Mouse (Mus musculus) forebrain, embryonic 12.5 days (tissue): ENCODE measurements around the gene Ppard. TPM values are rescaled to one million over a fixed set of nuclear protein-coding genes. Genes with fewer than 3 reads are reported as not detected.

Source experiments
- ATAC-seq: fragments of 200-750 bp; cut with Nextera tagmentation; 2 replicates; pipeline ENCODE4 v1.8.0; 2017; ENCODE audit warnings: moderate TSS enrichment; ENCODE audit not compliant: low FRiP score
- H3K27ac ChIP-seq: fragments of 300-500 bp; sonication (generic); 2 replicates; pipeline ENCODE4 v1.5.1; 2016; ENCODE audit warnings: mild to moderate bottlenecking
- H3K27me3 ChIP-seq: fragments of 300-500 bp; sonication (generic); 2 replicates; pipeline ENCODE4 v1.6.1; 2016; ENCODE audit warnings: mild to moderate bottlenecking
- H3K36me3 ChIP-seq: fragments of 300-500 bp; sonication (generic); replicated peaks from 2 replicates; pipeline ENCODE4 v1.6.1; 2016; ENCODE audit warnings: mild to moderate bottlenecking
- H3K4me1 ChIP-seq: fragments of 300-500 bp; sonication (generic); 2 replicates; pipeline ENCODE4 v1.6.1; 2016
- H3K4me2 ChIP-seq: fragments of 300-500 bp; sonication (generic); 2 replicates; pipeline ENCODE4 v1.6.1; 2016; ENCODE audit warnings: mild to moderate bottlenecking, moderate library complexity
- H3K4me3 ChIP-seq: fragments of 300-500 bp; sonication (generic); replicated peaks from 2 replicates; pipeline ENCODE4 v1.5.1; 2016; ENCODE audit warnings: mild to moderate bottlenecking
- H3K9ac ChIP-seq: fragments of 300-500 bp; sonication (generic); 2 replicates; pipeline ENCODE4 v1.6.1; 2016; ENCODE audit warnings: mild to moderate bottlenecking
- H3K9me3 ChIP-seq: fragments of 300-500 bp; sonication (generic); 2 replicates; pipeline ENCODE4 v1.6.1; 2016
- WGBS: fragments of 180-500 bp; shearing (Covaris S2); methylation state at CpG from one replicate; pipeline ENCODE4 v1.1.7; 2016; 5-methylcytosine and 5-hydroxymethylcytosine counted together
- polyA plus RNA-seq: library from polyadenylated mRNA; unstranded; fragments of >200 nt; fragmentation: Nextera tagmentation; extraction: Ambion mirVana; gene quantifications from 2 replicates; pipeline ENCODE4 v1.2.1, GENCODE M21; 2016

The Ppard gene
- polyA plus RNA-seq, 1 experiment from 2014 or later: 1.6 TPM

DNA sequence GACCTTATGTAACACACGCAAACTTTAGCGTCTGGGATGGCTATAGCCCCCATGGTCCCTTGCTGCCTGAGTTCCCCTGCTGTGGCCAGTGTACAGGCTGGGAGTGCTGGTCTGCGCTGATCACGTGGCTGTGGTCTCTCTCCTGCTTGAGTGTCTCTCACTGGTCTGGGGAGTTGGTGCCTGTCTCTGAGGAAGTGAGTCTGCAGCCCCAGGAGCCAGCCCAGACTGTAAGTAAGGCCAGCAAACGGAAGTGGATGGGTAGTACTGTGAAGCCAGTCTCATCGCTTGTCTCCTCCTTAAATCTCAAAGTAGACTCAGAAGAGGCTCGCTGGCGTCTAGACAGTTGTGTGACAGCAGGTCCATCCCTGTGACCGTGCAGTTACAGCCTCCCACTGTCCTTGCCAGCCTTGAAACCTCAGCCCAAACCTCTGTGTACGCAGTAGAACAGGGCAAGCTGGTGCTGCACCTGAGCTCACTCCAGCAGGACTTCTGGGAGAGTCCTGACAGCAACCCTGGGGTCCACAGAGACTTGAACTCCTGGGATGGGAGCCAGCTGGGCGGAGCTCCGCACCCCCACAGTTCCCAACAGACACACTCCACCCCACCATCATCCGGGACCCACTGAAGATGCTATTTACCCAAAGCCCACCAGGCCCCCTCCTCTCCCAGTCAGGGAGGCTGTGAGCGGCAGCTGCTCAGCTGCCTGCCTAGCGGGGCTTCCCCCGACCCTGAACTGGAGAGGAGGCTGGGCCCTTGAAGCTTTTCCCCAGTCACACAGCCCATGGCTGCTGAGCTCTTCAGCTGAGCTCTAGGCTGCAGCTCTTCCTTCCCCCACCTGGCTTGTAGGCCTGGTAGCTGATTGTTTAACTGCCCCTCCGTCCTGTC lies 62.2 kb downstream of the Ppard start:
- Histone ChIP-seq H3K4me1 (peaks cover 11% of the 10 kb centered on the region), H3K36me3 (peaks cover 4% of the 10 kb centered on the region; the same call in 1 of the 2 replicates), H3K27me3 (no peaks in the 10 kb centered on the region), H3K27ac (peak overlapping the region; percentile 44; the same call in 1 of the 2 replicates), H3K4me3 (no peak overlapping the region), H3K9me3 (no peaks in the 10 kb centered on the region), H3K4me2 (no peak overlapping the region), H3K9ac (no peak overlapping the region)
- ATAC-seq: 0 out of 2 replicates have a peak, but pooled peaks have one; percentile 39
- WGBS: 77% methylated on average over 17 of the region's 17 CpGs

DNA sequence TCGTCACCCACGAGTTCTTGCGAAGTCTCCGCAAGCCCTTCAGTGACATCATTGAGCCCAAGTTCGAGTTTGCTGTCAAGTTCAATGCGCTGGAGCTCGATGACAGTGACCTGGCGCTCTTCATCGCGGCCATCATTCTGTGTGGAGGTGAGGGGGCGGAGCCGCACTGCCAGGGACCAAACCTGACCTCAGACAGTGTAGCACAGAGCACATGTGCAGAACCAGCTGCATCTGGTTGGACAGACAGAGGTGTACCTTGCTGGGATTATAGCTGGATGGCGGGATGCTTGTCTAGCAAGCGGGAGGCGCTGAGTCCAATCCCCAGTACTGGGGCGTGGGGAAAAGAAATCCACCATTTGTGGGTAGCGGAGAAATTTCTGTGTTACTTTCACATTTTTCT lies 66.4 kb downstream of the Ppard start:
- H3K9me3 ChIP-seq: no peaks in the 10 kb centered on the region
- H3K9ac ChIP-seq: no peak overlapping the region
- H3K36me3 ChIP-seq: peaks cover 4% of the 10 kb centered on the region; the same call in 1 of the 2 replicates
- WGBS: 95% methylated on average over 17 of the region's 17 CpGs
- no peaks in the 10 kb centered on the region for H3K27me3 ChIP-seq
- no peak for ATAC-seq
- H3K27ac ChIP-seq: no peak overlapping the region
- no peak overlapping the region for H3K4me3 ChIP-seq
- H3K4me1 ChIP-seq: peaks cover 15% of the 10 kb centered on the region
- H3K4me2 ChIP-seq: no peak overlapping the region

DNA sequence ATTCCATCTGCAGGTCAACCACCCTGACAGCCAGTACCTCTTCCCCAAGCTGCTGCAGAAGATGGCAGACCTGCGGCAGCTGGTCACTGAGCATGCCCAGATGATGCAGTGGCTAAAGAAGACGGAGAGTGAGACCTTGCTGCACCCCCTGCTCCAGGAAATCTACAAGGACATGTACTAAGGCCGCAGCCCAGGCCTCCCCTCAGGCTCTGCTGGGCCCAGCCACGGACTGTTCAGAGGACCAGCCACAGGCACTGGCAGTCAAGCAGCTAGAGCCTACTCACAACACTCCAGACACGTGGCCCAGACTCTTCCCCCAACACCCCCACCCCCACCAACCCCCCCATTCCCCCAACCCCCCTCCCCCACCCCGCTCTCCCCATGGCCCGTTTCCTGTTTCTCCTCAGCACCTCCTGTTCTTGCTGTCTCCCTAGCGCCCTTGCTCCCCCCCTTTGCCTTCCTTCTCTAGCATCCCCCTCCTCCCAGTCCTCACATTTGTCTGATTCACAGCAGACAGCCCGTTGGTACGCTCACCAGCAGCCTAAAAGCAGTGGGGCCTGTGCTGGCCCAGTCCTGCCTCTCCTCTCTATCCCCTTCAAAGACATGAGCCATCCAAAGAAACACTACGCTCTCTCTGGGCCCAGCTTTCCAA lies 67.3 kb downstream of the Ppard start:
- no peak overlapping the region for H3K4me3 ChIP-seq
- no peak overlapping the region for H3K9ac ChIP-seq
- peaks cover 13% of the 10 kb centered on the region for H3K4me1 ChIP-seq

DNA sequence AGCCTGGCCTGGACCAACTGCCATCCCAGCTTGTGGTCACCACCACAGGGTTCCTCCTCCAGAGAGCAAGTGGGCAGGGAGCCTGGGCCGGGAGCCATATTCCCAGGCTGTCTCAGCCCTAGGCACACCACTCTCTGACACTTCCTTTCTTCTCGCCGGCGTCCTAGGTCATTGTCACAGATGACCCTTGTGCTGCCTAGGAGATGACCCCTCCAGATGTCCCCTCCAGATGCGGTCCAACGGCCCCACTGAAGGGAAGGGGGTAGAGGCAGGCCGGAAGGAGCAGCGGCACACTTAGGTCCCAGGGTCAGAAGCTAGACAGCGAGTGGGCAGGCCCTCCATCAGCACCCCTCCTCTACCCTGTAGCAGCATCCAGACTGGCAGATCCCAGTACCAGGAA lies 67.8 kb downstream of the Ppard start:
- peak overlapping the region; percentile 61; the same call in 1 of the 2 replicates for H3K27ac ChIP-seq
- no peaks in the 10 kb centered on the region for H3K27me3 ChIP-seq
- peaks cover 4% of the 10 kb centered on the region; the same call in 1 of the 2 replicates for H3K36me3 ChIP-seq
- 76% methylated on average over 9 of the region's 9 CpGs for WGBS
- H3K9me3 ChIP-seq: no peaks in the 10 kb centered on the region
- no peak overlapping the region for H3K9ac ChIP-seq
- peaks cover 8% of the 10 kb centered on the region; the same call in 1 of the 2 replicates for H3K4me1 ChIP-seq
- H3K4me2 ChIP-seq: no peak overlapping the region
- no peak overlapping the region for H3K4me3 ChIP-seq
- no peak for ATAC-seq

More for the DNA sequence above, 67.3 kb downstream of the Ppard start:
- Histone ChIP-seq H3K27ac (peak overlapping the region; percentile 61; the same call in 1 of the 2 replicates), H3K27me3 (no peaks in the 10 kb centered on the region), H3K4me2 (no peak overlapping the region), H3K9me3 (no peaks in the 10 kb centered on the region), H3K36me3 (peaks cover 4% of the 10 kb centered on the region; the same call in 1 of the 2 replicates)
- ATAC-seq: no peak
- WGBS: 63% methylated on average over 11 of the region's 11 CpGs

DNA sequence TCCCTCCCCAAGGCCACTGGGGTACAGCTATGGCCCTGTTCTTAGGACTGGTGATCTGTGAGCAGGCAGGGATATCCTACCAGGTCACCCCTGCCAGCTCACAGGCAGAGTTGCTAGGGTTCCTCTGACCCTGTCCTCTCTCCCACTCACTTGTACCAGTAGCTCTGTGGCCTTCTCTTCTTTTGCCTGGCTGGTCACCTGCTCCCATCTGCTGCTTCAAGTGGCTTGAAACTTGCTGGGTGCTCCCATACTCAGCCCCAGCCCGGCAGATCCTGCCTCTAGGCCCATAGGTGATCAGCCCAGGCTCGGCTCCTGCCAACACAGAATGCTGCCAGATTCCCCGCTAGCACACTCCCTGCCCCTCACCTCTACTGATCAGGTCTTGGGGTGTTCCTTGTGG lies 68.3 kb downstream of the Ppard start:
- Histone ChIP-seq H3K4me3 (no peak overlapping the region), H3K9ac (no peak overlapping the region), H3K27me3 (no peaks in the 10 kb centered on the region), H3K27ac (no peak overlapping the region), H3K36me3 (peaks cover 4% of the 10 kb centered on the region; the same call in 1 of the 2 replicates), H3K4me1 (peaks cover 6% of the 10 kb centered on the region; the same call in 1 of the 2 replicates), H3K4me2 (no peak overlapping the region), H3K9me3 (no peaks in the 10 kb centered on the region)
- ATAC-seq: no peak
- WGBS: 74% methylated on average over 3 of the region's 3 CpGs

DNA sequence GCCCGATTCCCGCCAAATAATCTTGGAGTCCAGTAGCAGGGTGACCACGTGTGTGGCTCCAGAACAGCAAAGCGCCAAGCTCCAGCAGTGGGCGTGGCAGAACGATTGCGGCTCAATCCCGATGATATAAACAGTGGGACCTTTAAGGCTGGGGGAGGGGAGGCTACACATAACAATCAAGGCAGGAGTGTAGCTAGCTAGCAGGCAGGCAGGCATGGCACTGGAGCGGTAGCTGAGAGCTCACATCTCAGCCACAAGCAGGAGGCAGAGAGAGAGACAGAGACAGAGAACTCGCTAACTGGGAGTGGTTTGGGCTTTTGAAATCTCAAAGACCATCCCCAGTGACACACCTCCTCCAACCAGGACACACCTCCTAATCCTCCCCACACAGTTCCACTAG lies 72.7 kb downstream of the Ppard start:
- no peak for ATAC-seq
- Histone ChIP-seq H3K27ac (no peak overlapping the region), H3K4me2 (no peak overlapping the region), H3K27me3 (peaks cover 5% of the 10 kb centered on the region; the same call in 1 of the 2 replicates), H3K9me3 (no peaks in the 10 kb centered on the region), H3K4me1 (peaks cover 7% of the 10 kb centered on the region), H3K9ac (no peak overlapping the region), H3K4me3 (no peak overlapping the region), H3K36me3 (no peaks in the 10 kb centered on the region)
- WGBS: 61% methylated on average over 10 of the region's 10 CpGs

DNA sequence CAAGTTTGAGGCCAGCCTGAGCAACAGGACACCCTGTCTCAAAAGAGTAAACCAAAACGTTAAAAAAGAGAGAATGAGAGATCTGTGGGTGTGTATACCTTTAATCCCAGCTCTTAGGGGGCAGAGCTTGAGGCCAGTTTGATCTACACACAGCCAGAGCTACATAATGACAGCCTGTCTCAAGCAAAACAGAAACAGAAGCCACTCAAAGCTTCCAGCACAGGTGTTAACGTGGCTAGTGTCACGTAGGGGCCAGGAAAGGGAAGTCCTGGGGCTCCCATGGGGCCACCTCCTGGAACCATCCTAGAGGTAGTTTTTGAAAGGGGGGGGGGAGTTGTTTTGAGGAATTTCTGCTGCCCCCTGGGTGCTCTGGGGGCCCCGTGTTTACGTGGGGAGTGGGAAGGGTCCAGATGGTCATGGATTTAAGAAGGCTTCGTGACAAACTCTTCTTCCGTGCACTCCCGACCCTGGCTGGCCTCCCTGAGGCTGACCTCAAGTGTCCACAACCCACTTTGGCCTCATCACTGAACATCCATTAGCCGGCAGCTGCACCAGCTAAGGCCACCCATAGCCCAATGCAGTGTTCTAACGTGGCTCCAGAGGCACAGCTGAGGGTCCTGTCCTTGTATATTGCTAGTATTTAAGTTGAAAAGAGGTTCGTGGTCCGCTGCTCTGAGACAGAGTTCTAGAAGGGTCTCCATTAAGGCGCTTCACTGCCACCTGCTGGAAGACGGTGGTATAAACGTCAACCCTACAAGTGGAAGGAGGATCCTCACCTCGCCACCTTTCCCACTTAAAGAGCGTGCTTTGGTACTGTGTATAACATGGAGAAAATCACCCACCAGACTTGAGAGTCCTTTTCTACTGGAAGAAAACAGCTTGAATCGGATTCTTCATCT lies 76.0 kb downstream of the Ppard start:
- no peak for ATAC-seq
- H3K9ac ChIP-seq: no peak overlapping the region
- H3K4me1 ChIP-seq: peaks cover 9% of the 10 kb centered on the region
- H3K36me3 ChIP-seq: no peaks in the 10 kb centered on the region
- H3K9me3 ChIP-seq: no peaks in the 10 kb centered on the region
- peaks cover 5% of the 10 kb centered on the region; the same call in 1 of the 2 replicates for H3K27me3 ChIP-seq
- H3K27ac ChIP-seq: no peak overlapping the region
- H3K4me3 ChIP-seq: no peak overlapping the region
- H3K4me2 ChIP-seq: no peak overlapping the region
- WGBS: 22% methylated on average over 18 of the region's 18 CpGs

DNA sequence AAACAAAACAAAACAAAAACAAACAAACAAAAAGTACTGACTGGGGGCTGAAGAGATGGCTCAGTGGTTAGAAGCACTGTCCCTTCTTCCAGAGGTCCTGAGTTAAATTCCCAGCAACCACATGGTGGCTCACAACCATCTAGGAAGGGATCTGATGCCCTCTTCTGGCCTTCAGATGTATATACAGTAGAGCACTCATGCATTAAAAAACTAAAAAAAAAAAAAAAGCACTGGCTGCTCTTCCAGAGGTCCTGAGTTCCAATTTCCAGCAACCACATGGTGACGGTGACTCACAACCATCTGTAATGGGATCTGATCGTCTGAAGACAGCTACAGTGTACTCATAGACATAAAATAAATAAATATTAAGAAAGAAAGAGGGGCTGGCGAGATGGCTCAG lies 78.3 kb downstream of the Ppard start:
- WGBS: 79% methylated on average over 3 of the region's 3 CpGs
- H3K27ac ChIP-seq: no peak overlapping the region

DNA sequence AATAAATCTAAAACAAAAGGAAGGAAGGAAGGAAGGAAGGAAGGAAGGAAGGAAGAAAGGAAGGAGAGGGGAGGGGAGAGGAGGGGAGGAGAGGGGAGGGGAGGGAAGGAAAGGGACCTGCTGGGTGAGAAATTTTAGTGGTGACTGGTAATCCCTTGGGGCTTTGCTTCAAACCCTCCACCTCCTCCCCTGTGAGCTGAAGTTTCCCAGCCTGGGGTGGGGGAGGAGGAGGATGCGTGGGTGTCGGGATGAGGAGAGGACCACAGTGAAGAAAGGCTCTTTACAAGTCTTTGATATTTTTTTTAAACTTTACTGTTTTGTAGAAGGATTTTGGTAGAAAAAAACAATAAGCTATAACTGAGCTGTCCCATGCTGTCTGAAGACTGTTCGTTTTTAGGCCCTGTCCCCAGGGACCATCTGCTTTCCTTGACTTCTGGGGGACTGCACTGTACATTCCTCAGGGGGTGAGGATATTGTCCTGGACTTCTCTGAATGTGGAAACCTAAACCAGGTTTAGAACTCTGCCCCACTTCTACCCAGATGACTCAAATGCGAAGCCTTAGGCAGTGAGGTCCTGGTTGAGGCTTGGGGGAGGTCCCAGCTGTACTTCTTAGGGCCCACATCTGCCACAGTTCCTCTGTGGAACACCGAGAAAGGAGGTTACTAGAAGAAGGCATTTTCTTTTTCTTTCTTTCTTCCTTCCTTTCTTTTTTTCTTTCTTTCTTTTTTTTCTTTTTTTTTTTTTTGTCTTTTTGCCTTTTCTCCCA lies 79.0 kb downstream of the Ppard start:
- WGBS: 72% methylated on average over 5 of the region's 5 CpGs
- Histone ChIP-seq H3K36me3 (peaks cover 7% of the 10 kb centered on the region), H3K9me3 (no peaks in the 10 kb centered on the region), H3K9ac (no peak overlapping the region), H3K27me3 (peaks cover 5% of the 10 kb centered on the region; the same call in 1 of the 2 replicates), H3K27ac (no peak overlapping the region), H3K4me3 (no peak overlapping the region), H3K4me1 (peaks cover 25% of the 10 kb centered on the region), H3K4me2 (no peak overlapping the region)
- no peak for ATAC-seq

More for the DNA sequence above, 78.3 kb downstream of the Ppard start:
- ATAC-seq: no peak
- Histone ChIP-seq H3K27me3 (peaks cover 5% of the 10 kb centered on the region; the same call in 1 of the 2 replicates), H3K9ac (no peak overlapping the region), H3K4me1 (peaks cover 25% of the 10 kb centered on the region), H3K4me3 (no peak overlapping the region), H3K36me3 (no peaks in the 10 kb centered on the region), H3K9me3 (no peaks in the 10 kb centered on the region), H3K4me2 (no peak overlapping the region)

DNA sequence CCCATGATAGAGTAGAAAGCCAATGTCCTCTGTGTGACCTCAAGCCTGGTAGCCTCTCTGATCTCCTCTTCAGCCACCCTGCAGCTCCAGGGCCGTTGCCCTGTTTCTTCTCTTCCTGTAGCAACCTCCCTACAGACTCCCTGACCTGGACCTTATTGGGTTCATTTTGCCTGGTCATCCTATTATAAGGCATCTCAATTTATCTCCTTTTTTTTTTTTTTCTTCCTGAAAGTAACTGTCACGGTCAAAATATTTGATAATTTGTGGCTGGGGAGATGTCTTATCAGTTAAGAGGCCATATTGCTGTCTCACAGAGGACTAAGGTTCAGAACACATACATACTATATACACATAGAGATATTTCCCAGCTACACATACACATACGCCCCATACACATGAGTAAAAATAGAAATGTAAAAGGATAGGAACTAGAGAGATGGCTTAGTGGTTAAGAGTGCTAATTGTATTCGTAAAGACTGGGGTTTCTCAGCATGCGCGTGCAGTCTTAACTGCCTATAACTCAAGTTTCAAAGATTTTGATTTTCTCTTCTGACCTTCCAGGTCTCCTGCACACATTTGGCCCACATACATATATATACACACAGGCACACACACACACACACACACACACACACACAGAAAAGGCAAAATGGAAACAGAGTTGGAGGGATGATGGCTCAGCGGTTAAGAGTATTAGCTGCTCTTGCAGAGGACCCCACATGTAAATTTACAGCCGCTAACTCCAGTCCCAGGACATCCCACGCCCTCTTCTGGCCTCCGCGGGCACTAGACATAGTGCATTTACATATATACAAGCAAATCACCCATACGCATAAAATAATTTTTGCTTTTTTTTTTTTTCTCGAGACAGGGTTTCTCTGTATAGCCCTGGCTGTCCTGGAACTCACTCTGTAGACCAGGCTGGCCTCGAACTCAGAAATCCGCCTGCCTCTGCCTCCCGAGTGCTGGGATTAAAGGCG lies 80.0 kb downstream of the Ppard start:
- peak; percentile 27 for ATAC-seq
- Histone ChIP-seq H3K9me3 (no peaks in the 10 kb centered on the region), H3K4me1 (peaks cover 25% of the 10 kb centered on the region), H3K36me3 (peaks cover 16% of the 10 kb centered on the region), H3K27me3 (peaks cover 2% of the 10 kb centered on the region; the same call in 1 of the 2 replicates), H3K4me3 (peak overlapping the region; percentile 87), H3K9ac (peak overlapping the region; percentile 25; the same call in 1 of the 2 replicates), H3K27ac (no peak overlapping the region), H3K4me2 (peak overlapping the region; percentile 95)
- 25% methylated on average over 17 of the region's 17 CpGs for WGBS
